Mouse (Mus musculus): ENCODE results near the gene Smarca4. TPM values are rescaled to one million over a fixed set of nuclear protein-coding genes. Genes with fewer than 3 reads are reported as not detected.

Smarca4 gene
- polyA plus RNA-seq, 1 experiment = 77.3 TPM

GRCm38 (mm10) chr9:21723377-21724146, 107.6 kb downstream of the Smarca4 start, which contains the start of gene Ldlr:
TSS of gene Ldlr (plus strand) at chr9:21723483.
- TF ChIP-seq CTCF (IDR thresholded peaks at IDR 0.05; ENCODE audit: extremely low read depth, insufficient read depth, low read length) = no peak
- peak; percentile 88 for TF ChIP-seq POLR2A (IDR thresholded peaks at IDR 0.05; ENCODE audit: extremely low read depth, insufficient read depth, low read length)
- H3K4me3 ChIP-seq (ENCODE audit: insufficient read depth, low read length) = peak within 1 kb of the TSS; percentile 92
- peak within 1 kb of the TSS; percentile 82 for H3K27ac ChIP-seq (ENCODE audit: insufficient read depth, low read length)
- peaks cover 5% of the 10 kb centered on the region; the same call in 1 of the 2 replicates for H3K4me1 ChIP-seq (ENCODE audit: control insufficient read depth, insufficient read depth, low read length)

- H3K4me1 ChIP-seq (ENCODE audit: control insufficient read depth, insufficient read depth, low read length) = peaks cover 5% of the 10 kb centered on the region; the same call in 1 of the 2 replicates
- H3K4me3 ChIP-seq (ENCODE audit: insufficient read depth, low read length) = peak overlapping the region; percentile 92
- H3K27ac ChIP-seq (ENCODE audit: insufficient read depth, low read length) = peak overlapping the region; percentile 82
- TF ChIP-seq CTCF (IDR thresholded peaks at IDR 0.05; ENCODE audit: extremely low read depth, insufficient read depth, low read length) (no peak), POLR2A (IDR thresholded peaks at IDR 0.05; ENCODE audit: extremely low read depth, insufficient read depth, low read length) (peak; percentile 51; the same call in 1 of the 2 replicates)
Observed at GRCm38 (mm10) chr9:21724147-21724536, 108.2 kb downstream of the Smarca4 start.

- Histone ChIP-seq H3K27ac (ENCODE audit: insufficient read depth, low read length) (no peak overlapping the region), H3K4me3 (ENCODE audit: insufficient read depth, low read length) (peak overlapping the region; percentile 92; the same call in 1 of the 2 replicates), H3K4me1 (ENCODE audit: control insufficient read depth, insufficient read depth, low read length) (peaks cover 5% of the 10 kb centered on the region; the same call in 1 of the 2 replicates)
- no peak for TF ChIP-seq POLR2A (IDR thresholded peaks at IDR 0.05; ENCODE audit: extremely low read depth, insufficient read depth, low read length)
- TF ChIP-seq CTCF (IDR thresholded peaks at IDR 0.05; ENCODE audit: extremely low read depth, insufficient read depth, low read length) = no peak
Observed at GRCm38 (mm10) chr9:21725224-21726121, 109.5 kb downstream of the Smarca4 start.

GRCm38 (mm10) chr9:21726218-21726975, 110.4 kb downstream of the Smarca4 start:
- peaks cover 5% of the 10 kb centered on the region; the same call in 1 of the 2 replicates for H3K4me1 ChIP-seq (ENCODE audit: control insufficient read depth, insufficient read depth, low read length)
- TF ChIP-seq CTCF (IDR thresholded peaks at IDR 0.05; ENCODE audit: extremely low read depth, insufficient read depth, low read length) (no peak), POLR2A (IDR thresholded peaks at IDR 0.05; ENCODE audit: extremely low read depth, insufficient read depth, low read length) (no peak)
- no peak overlapping the region for H3K27ac ChIP-seq (ENCODE audit: insufficient read depth, low read length)
- H3K4me3 ChIP-seq (ENCODE audit: insufficient read depth, low read length) = no peak overlapping the region

GRCm38 (mm10) chr9:21728261-21728832, 112.4 kb downstream of the Smarca4 start:
- TF ChIP-seq CTCF (IDR thresholded peaks at IDR 0.05; ENCODE audit: extremely low read depth, insufficient read depth, low read length) (no peak), POLR2A (IDR thresholded peaks at IDR 0.05; ENCODE audit: extremely low read depth, insufficient read depth, low read length) (no peak)
- no peak overlapping the region for H3K4me3 ChIP-seq (ENCODE audit: insufficient read depth, low read length)
- H3K27ac ChIP-seq (ENCODE audit: insufficient read depth, low read length) = no peak overlapping the region
- peaks cover 5% of the 10 kb centered on the region; the same call in 1 of the 2 replicates for H3K4me1 ChIP-seq (ENCODE audit: control insufficient read depth, insufficient read depth, low read length)

GRCm38 (mm10) chr9:21729264-21729663, 113.3 kb downstream of the Smarca4 start:
- TF ChIP-seq CTCF (IDR thresholded peaks at IDR 0.05; ENCODE audit: extremely low read depth, insufficient read depth, low read length) = no peak
- TF ChIP-seq POLR2A (IDR thresholded peaks at IDR 0.05; ENCODE audit: extremely low read depth, insufficient read depth, low read length) = no peak
- peaks cover 5% of the 10 kb centered on the region; the same call in 1 of the 2 replicates for H3K4me1 ChIP-seq (ENCODE audit: control insufficient read depth, insufficient read depth, low read length)
- H3K4me3 ChIP-seq (ENCODE audit: insufficient read depth, low read length) = no peak overlapping the region
- H3K27ac ChIP-seq (ENCODE audit: insufficient read depth, low read length) = no peak overlapping the region

GRCm38 (mm10) chr9:21732288-21732687, 116.3 kb downstream of the Smarca4 start:
- TF ChIP-seq POLR2A (IDR thresholded peaks at IDR 0.05; ENCODE audit: extremely low read depth, insufficient read depth, low read length) (no peak), CTCF (IDR thresholded peaks at IDR 0.05; ENCODE audit: extremely low read depth, insufficient read depth, low read length) (no peak)

GRCm38 (mm10) chr9:21733446-21733845, 117.5 kb downstream of the Smarca4 start:
- TF ChIP-seq CTCF (IDR thresholded peaks at IDR 0.05; ENCODE audit: extremely low read depth, insufficient read depth, low read length) (no peak), POLR2A (IDR thresholded peaks at IDR 0.05; ENCODE audit: extremely low read depth, insufficient read depth, low read length) (no peak)
- Histone ChIP-seq H3K4me3 (ENCODE audit: insufficient read depth, low read length) (no peak overlapping the region), H3K4me1 (ENCODE audit: control insufficient read depth, insufficient read depth, low read length) (no peaks in the 10 kb centered on the region), H3K27ac (ENCODE audit: insufficient read depth, low read length) (no peak overlapping the region)

More at GRCm38 (mm10) chr9:21732288-21732687, 116.3 kb downstream of the Smarca4 start:
- Histone ChIP-seq H3K4me3 (ENCODE audit: insufficient read depth, low read length) (no peak overlapping the region), H3K4me1 (ENCODE audit: control insufficient read depth, insufficient read depth, low read length) (no peaks in the 10 kb centered on the region), H3K27ac (ENCODE audit: insufficient read depth, low read length) (no peak overlapping the region)
